ENCODE assay signal across 8 mouse cellular contexts in genomic region chr16:22264962-22265848, GRCm38 (mm10). TPM values are rescaled to one million over a fixed set of nuclear protein-coding genes. Genes with fewer than 3 reads are reported as not detected.
DNase-seq lines count a peak whose midpoint lies in the region; ATAC-seq and TF ChIP-seq lines count a peak whose summit lies in the region.

No protein-coding gene starts in this region.

- H3K36me3 ChIP-seq in hindbrain, embryonic 10.5 days = peaks cover 18% of the 10 kb centered on the region
- no peaks in the 10 kb centered on the region for H3K36me3 ChIP-seq in lung, postnatal 0 days (ENCODE audit: insufficient read depth, low read length)

- H3K4me3 ChIP-seq in hindbrain, embryonic 10.5 days = peak overlapping the region; percentile 97
- peak overlapping the region; percentile 94 for H3K4me3 ChIP-seq in lung, postnatal 0 days (ENCODE audit: low read depth, low read length)

- peak; percentile 85 for DNase-seq in MN1 (ENCODE audit: low spot score)
- peak; percentile 79 for DNase-seq in cerebellum, adult 8-10 months
- peak; percentile 85 for DNase-seq in hindbrain, embryonic 10.5 days (ENCODE audit: low spot score)
- peak; percentile 89 to 91 for DNase-seq in layer of hippocampus, postnatal 10 days (ENCODE audit: low spot score in 2 of 2)
- peak; percentile 94 for DNase-seq in lung, postnatal 0 days (ENCODE audit: low spot score)
- DNase-seq in ovary, postnatal 14 days (ENCODE audit: low spot score) = peak; percentile 85
- DNase-seq in thymus, postnatal 10 days (ENCODE audit: low spot score in 2 of 2) = peak; percentile 76 to 81

- no peaks in the 10 kb centered on the region for H3K9me3 ChIP-seq in hindbrain, embryonic 10.5 days
- no peaks in the 10 kb centered on the region for H3K9me3 ChIP-seq in lung, postnatal 0 days (ENCODE audit: low read length)

- H3K27me3 ChIP-seq in hindbrain, embryonic 10.5 days (ENCODE audit: insufficient read depth, poor library complexity, severe bottlenecking) = no peaks in the 10 kb centered on the region
- no peaks in the 10 kb centered on the region for H3K27me3 ChIP-seq in lung, postnatal 0 days (replicated peaks; ENCODE audit: insufficient read depth, low read length)

- no peak for TF ChIP-seq EP300 in lung, postnatal 0 days (IDR thresholded peaks at IDR 0.05)

- TF ChIP-seq CTCF in lung, postnatal 0 days (IDR thresholded peaks at IDR 0.05) = no peak

- peak overlapping the region; percentile 59 for H3K4me2 ChIP-seq in lung, postnatal 0 days (replicated peaks; ENCODE audit: low read depth, low read length)

- peak overlapping the region; percentile 99 for H3K27ac ChIP-seq in hindbrain, embryonic 10.5 days
- peak overlapping the region; percentile 98 for H3K27ac ChIP-seq in lung, postnatal 0 days (ENCODE audit: low read length)

- WGBS in hindbrain, embryonic 10.5 days = under 1% methylated on average over 81 of the region's 81 CpGs
- WGBS in lung, postnatal 0 days = under 1% methylated on average over 61 of the region's 81 CpGs

- peak; percentile 68 for ATAC-seq in frontal cortex, adult (ENCODE audit: low TSS enrichment)
- peak; percentile 65 for ATAC-seq in lung, postnatal 0 days

- H3K9ac ChIP-seq in lung, postnatal 0 days (replicated peaks; ENCODE audit: low read depth) = peak overlapping the region; percentile 94

- H3K4me1 ChIP-seq in hindbrain, embryonic 10.5 days (replicated peaks) = peaks cover 21% of the 10 kb centered on the region
- H3K4me1 ChIP-seq in lung, postnatal 0 days (ENCODE audit: insufficient read depth, low read depth, low read length) = peaks cover 18% of the 10 kb centered on the region

RNA-seq across cellular contexts. Expression of gene Tra2b, which starts 0.6 kb away (rescaled TPM):
- polyA plus RNA-seq in hindbrain, embryonic 10.5 days (2016; fragmentation: Nextera tagmentation; extraction: Ambion mirVana) = 398 and 480 TPM in 2 replicates
- 100 to 1,000 TPM in 1 of 2 experiments, 10 to 100 TPM in 1; 98.6 to 105 TPM for total RNA-seq in layer of hippocampus, postnatal 10 days (2021)
- polyA plus RNA-seq in lung, postnatal 0 days (2015; fragmentation: Nextera tagmentation; extraction: Ambion mirVana) = 127 and 145 TPM in 2 replicates

Comparison
In these comparisons a context has a peak if more than half of its experiments do, and no peak if none do; other contexts are left out.
1. Peak in every context shown above with its lines: DNase-seq, ATAC-seq, H3K4me3 ChIP-seq and H3K27ac ChIP-seq.